Mouse (Mus musculus) MEL-GATA-1-ER (cell line): ENCODE results near the gene Hist1h4a.
"Not testable (repeated sequence)": the region's sequence is repeated elsewhere in the genome, so short reads cannot be mapped to it uniquely, and the experiment has no call there.

Experiments used
- DNase-seq: peaks from one replicate; pipeline ENCODE4 v3.0.0-alpha.2; 2012; ENCODE audit warnings: low read depth; ENCODE audit errors: extremely low read depth

Gene Hist1h4a

DNA sequence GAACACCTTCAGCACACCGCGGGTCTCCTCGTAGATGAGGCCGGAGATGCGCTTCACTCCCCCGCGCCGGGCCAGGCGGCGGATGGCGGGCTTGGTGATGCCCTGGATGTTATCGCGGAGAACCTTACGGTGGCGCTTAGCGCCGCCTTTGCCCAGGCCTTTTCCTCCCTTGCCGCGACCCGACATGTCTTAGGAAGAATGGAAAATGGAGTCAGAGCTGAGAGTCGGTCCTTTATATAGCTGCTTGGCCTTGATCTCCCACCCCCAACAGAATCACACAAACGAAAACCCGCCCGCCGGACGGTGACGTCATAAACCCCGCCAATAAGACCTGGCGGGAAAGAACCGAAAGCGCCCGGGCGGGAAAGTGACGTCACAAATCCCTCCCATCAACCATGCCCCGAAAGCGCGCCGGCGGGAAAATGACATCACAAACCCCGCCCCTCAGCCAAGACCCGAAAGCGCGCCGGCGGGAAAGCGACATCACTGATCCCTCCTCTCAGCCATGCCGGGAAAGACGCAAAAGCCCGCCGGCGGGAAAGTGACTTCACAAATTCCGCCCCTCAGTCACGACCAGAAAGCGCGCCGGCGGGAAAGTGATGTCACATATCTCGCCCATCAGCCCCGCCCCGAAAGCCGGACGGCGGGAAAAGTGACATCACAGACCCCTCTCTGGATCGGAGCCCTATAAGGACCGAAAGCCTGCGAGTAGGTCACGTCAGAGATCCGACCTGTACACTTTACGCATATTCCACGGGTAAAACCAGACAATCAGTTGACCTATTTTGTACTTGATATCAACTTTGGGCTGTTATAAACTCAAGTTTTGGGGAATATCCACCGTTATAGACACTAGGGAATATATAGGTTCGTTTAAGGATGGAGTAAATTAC, at the start of gene Hist1h4a:
Hist1h4a (minus strand) TSS at position 259 of the 893 bp plus-strand sequence.
- DNase-seq = peak; percentile 90

DNA sequence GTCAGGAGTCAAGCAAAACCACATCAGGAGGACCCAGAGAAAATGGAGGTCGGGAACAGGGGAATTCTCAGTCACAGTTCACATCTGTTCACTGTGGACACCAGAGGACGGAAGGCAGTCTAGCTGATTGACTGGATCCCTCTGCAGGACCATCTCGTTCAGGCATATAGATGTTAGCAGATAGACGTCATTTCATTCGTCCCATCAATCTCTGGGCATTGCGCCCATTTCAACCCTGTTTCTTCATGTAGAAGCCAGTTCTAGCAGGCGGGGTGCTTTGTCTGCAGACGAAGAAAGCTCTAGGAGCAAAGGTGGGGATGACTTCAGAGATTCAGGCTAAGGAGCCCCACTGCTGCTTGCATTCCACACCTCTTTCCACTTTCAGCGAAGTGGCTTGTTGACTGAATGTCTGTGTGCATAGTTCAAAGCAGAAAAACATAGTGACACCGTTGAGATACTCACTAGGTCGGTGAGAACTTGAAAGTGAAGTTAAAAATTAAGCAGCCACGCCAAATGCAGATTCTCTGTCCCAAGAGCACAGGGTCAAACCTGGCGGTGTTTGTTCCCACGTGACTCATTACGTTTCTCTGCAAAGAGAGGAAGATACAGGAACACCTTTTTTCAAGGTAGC, 45.5 kb upstream of the Hist1h4a start, which contains the start of gene Slc17a2:
Slc17a2 (plus strand) TSS at position 572 of the 631 bp plus-strand sequence.
- DNase-seq = no peak

GRCm38 (mm10) chr13:23804532-23804931, 43.5 kb upstream of the Hist1h4a start:
- no peak for DNase-seq

DNA sequence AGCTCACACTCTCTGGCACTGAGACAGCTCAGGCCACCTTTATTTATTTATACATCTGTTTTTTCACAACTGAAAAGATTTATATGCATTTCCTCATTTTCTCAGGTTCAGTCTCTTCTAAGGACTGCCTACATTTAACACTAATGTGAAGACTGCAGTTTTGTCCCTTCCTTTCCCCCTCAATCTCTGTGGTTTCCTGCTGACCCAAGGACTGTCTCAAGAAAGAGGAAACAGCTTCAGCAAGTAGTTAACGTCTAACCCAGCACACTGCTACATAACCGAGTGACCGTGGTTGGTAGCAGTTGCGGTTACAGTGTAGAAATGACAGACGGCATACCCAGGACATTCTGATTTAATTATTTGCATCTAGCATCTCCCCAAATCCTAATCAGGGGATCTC, 38.4 kb upstream of the Hist1h4a start:
- DNase-seq = no peak

GRCm38 (mm10) chr13:23792520-23792919, 31.5 kb upstream of the Hist1h4a start:
- peak; percentile 53 for DNase-seq

DNA sequence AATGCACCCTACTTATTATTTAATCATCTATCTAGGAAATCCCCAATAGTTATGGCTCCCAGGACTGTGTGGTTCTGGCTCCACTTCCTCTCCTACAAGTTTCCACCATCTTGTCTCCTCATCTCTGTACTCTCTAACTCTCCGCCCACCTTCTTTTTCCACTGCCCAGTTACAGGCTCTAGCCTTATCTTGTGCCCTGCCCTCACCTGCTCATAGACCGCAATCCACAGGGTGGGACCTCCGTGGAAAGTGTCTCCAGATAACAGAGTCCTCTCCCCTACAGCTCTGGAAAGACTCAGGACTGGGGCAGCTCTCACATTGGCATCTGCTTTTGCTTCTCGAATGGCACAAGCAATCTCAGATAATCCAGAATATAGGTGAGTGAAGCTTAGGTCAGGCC, 18.0 kb upstream of the Hist1h4a start:
- no peak for DNase-seq

- no peak for DNase-seq
These were observed 17.3 kb upstream of the Hist1h4a start for GRCm38 (mm10) chr13:23778339-23778738.

DNA sequence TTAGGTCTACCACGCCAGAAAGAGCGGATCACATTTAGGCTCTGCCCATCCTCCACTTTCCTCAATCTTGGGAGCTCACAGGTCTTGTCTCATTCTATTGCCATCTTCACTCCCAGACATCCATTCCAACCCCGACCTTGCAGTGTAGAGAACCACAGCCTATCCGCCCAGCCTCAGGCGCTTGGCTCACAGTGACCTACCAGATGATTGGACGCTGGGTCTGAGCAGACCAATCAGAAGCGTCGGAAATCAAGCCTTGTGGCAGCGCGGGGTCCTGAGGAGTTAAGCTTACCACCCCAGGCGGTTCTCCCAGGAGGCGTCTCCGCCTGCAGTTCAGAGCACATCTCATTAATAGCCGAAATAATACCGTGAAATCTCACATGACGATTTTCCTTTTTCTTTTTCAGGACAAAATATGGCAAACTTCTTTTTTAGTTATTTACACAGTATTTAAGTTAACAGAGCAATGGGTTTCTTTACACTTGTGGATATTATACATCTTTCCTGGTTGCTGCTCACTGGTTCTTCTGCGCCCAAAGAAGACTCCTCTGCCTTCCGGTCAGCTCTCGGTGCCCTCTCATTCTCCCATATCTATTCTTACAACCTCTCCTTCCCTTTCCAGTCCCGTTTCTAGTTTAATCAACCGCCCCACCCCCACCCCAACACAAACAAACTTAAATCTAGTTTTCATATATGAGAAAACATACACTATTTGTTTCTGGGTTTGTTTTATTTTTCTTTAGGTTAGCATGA, 11.7 kb upstream of the Hist1h4a start:
- DNase-seq = peak; percentile 68

- not testable (repeated sequence) for DNase-seq
These were observed 8.6 kb upstream of the Hist1h4a start, which contains the start of gene Trim38 for GRCm38 (mm10) chr13:23769613-23770012. TSS of gene Trim38 (plus strand) at chr13:23769913.

DNA sequence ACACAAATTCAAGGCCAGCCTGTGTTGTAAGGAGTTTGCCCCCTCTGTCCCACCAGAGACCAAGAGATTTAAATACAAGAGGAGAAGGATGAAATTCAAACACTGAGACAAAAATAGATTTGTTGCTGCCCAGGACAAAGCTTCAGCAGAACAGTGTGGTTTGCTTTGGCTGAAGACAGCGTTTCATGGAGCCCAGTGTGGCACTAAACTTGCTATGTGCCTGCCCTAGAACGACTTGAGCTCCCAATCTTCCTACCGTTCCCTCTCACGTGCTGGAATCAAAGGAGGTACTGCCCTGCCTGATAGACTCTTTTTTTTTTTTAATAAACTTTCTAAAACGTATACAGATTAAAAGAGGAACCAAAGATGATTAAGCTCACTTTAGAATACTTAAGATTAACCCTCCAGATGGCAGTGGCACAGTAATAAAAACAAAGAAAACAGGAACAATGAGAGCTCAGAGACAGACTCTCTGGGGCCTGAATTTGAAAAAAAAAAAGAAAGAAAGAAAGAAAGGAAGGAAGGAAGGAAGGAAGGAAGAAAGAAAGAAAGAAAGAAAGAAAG, 7.9 kb upstream of the Hist1h4a start:
- DNase-seq = peak; percentile 74

GRCm38 (mm10) chr13:23766772-23767171, 5.7 kb upstream of the Hist1h4a start:
- no peak for DNase-seq

DNA sequence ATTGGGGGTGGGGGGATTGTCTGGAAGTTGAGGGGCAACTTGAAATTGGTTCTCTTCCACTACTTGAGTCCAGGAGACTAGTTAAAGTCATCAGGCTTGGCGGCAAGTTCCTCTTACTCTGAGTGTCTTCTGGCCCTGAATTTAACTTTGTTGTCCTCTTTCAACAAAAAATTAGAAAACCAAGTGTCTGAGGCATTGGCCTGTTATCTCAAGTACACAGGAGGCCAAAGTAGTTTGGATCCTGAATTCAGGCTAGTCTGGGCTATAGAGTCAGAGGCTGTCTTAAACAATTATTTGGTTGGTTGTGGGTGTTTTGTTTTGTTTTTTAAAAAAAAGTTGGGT, 4.1 kb upstream of the Hist1h4a start:
- DNase-seq = peak; percentile 80

DNA sequence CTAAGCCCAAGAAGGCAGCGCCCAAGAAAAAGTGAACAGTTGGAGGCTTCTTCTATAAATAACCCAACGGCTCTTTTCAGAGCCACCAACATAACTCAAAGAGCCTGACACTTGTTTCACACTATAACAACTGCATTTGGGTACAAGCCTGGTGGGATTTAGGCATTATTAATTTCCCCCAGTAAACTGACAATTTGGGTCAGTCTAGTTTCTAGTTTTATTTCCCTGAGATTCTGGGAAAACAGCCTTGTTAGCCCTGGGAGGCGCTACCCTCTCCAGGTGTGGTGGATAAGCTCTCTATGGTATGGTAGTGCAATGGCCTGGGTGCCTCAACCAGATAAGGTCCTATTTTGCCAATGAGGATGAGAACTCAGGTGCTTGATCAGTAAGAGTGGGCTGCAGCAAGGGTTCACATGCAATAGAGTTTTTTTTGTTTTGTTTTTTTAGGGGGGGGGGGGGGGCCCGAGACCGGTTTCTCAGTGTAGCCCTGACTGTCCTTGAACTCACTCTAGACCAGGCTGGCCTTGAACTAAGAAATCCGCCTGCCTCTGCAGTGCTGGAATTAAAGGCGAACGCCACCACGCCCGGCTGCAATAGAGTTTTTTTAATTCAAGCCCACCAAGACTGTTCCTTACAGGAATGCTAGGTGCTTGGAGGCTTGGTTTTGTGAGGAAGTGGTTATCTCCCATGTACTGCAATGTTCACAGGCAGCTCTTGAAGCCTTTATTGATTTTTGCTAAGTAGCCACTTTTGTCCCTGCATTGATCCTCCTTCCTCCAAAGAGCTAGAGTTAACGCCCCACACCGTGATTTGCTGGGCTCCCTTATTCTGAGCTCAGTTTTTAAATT, 3.5 kb upstream of the Hist1h4a start:
- DNase-seq = no peak

DNA sequence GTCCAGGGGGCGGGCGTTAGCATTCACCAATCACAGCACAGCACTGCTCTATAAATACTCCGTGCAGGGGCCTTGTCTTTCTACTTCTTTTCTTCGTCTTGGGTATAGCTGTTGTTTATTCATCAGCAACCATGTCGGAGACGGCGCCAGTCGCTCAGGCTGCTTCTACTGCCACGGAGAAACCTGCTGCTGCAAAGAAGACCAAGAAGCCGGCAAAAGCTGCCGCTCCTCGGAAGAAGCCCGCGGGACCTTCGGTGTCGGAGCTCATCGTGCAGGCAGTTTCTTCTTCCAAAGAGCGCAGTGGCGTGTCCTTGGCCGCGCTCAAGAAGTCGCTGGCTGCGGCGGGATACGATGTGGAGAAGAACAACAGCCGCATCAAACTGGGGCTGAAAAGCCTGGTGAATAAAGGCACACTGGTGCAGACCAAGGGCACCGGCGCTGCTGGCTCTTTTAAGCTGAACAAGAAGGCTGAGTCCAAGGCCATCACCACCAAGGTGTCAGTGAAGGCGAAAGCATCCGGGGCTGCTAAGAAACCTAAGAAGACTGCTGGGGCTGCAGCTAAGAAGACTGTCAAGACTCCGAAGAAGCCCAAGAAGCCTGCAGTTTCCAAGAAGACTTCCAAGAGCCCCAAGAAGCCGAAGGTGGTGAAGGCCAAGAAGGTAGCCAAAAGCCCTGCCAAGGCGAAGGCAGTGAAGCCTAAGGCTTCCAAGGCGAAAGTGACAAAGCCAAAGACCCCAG, 2.7 kb upstream of the Hist1h4a start, which contains the start of gene Hist1h1a:
Hist1h1a (plus strand) TSS at position 81 of the 738 bp plus-strand sequence.
- peak; percentile 87 for DNase-seq

GRCm38 (mm10) chr13:23763242-23763585, 2.2 kb upstream of the Hist1h4a start:
- no peak for DNase-seq

- peak; percentile 97 for DNase-seq
These were observed 1.1 kb upstream of the Hist1h4a start, which contains the start of gene Hist1h3a for GRCm38 (mm10) chr13:23761871-23762821. TSS of gene Hist1h3a (minus strand) at chr13:23762386.

DNA sequence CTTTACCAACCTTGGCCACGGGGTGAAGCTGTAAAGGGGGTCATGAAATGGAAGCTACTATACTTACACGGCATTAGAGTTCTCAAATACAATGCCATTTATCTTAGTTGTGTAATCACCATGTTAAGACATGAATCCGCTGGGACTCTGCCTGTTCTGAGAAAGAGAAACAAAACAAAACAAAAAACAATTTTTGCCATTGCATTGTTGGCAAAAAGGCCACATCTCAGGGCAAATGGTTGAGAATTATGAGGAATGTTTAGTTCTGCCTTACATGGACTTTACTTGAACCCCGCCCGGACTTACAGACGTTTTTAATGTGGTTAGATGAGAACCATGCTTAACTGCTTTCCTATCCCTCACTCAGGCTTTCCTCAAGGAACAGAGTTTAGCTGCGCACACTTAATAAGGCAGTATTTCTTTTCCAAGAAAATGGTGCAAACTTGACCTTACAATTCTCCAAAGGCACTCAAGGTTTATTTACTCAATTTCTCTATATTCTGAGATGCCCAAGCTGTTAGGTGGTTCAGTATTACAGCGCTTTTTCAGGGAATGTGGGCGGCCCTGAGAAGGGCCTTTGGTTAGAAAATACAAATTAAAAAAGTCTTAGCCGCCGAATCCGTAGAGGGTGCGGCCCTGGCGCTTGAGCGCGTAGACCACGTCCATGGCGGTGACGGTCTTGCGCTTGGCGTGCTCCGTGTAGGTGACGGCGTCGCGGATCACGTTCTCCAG, 624 bp downstream of the Hist1h4a start:
- peak; percentile 76 for DNase-seq

GRCm38 (mm10) chr13:23759916-23760239, 1.2 kb downstream of the Hist1h4a start:
- DNase-seq = no peak
